Mouse (Mus musculus): Measurements from ENCODE around the gene Sema6d.

- TF ChIP-seq CTCF (IDR thresholded peaks at IDR 0.05; ENCODE audit: low read depth, low read length) (no peak), POLR2A (IDR thresholded peaks at IDR 0.05; ENCODE audit: insufficient read depth, low read length) (no peak)
Observed at GRCm38 (mm10) chr2:124121539-124121938, 31.8 kb downstream of the Sema6d start.

All from ES-Bruce4 (cell line).